Mouse (Mus musculus) kidney, postnatal 25 days (tissue): Measurements from ENCODE around the gene Lamtor3.
"Not testable (repeated sequence)": the region's sequence is repeated elsewhere in the genome, so short reads cannot be mapped to it uniquely, and the experiment has no call there.

Experiments used
- DNase-seq, 2 experiments: peaks; one replicate each; pipeline ENCODE4 v3.0.0; 2021; ENCODE audit warnings: mixed read lengths in 2 of 2

Lamtor3 gene

GRCm38 (mm10) chr3:137935570-137936525 is 17.5 kb downstream of the Lamtor3 start:
- DNase-seq, result no peak

- no peak for DNase-seq
These were observed 18.2 kb downstream of the Lamtor3 start for GRCm38 (mm10) chr3:137936541-137936940.

GRCm38 (mm10) chr3:137938608-137939007 is 20.3 kb downstream of the Lamtor3 start:
- DNase-seq, result peak; percentile 54 to 70

- no peak for DNase-seq
These were observed 22.5 kb downstream of the Lamtor3 start for GRCm38 (mm10) chr3:137940757-137941156.

- DNase-seq, result no peak
These were observed 23.2 kb downstream of the Lamtor3 start for GRCm38 (mm10) chr3:137941555-137941954.

GRCm38 (mm10) chr3:137942098-137942622 is 23.9 kb downstream of the Lamtor3 start:
- no peak for DNase-seq

- DNase-seq, result no peak
These were observed 25.4 kb downstream of the Lamtor3 start for GRCm38 (mm10) chr3:137943737-137944154.

- DNase-seq, result no peak
These were observed 28.5 kb downstream of the Lamtor3 start for GRCm38 (mm10) chr3:137946827-137947226.

- no peak for DNase-seq
These were observed 29.2 kb downstream of the Lamtor3 start for GRCm38 (mm10) chr3:137947525-137947924.

GRCm38 (mm10) chr3:137950191-137950885 is 32.0 kb downstream of the Lamtor3 start:
- DNase-seq, result no peak

- not testable (repeated sequence) for DNase-seq
These were observed 33.0 kb downstream of the Lamtor3 start for GRCm38 (mm10) chr3:137951302-137951701.

GRCm38 (mm10) chr3:137951819-137952218 is 33.5 kb downstream of the Lamtor3 start:
- no peak for DNase-seq

GRCm38 (mm10) chr3:137952225-137952913 is 34.1 kb downstream of the Lamtor3 start:
- DNase-seq, result no peak

GRCm38 (mm10) chr3:137952914-137953880 is 34.9 kb downstream of the Lamtor3 start:
- no peak for DNase-seq

GRCm38 (mm10) chr3:137954256-137954916 is 36.1 kb downstream of the Lamtor3 start:
- DNase-seq, result no peak

GRCm38 (mm10) chr3:137955560-137956081 is 37.3 kb downstream of the Lamtor3 start:
- no peak for DNase-seq

- no peak for DNase-seq
These were observed 39.6 kb downstream of the Lamtor3 start for GRCm38 (mm10) chr3:137957864-137958263.

- no peak for DNase-seq
These were observed 40.0 kb downstream of the Lamtor3 start for GRCm38 (mm10) chr3:137958352-137958751.

- DNase-seq, result no peak
These were observed 41.1 kb downstream of the Lamtor3 start for GRCm38 (mm10) chr3:137959456-137959855.

GRCm38 (mm10) chr3:137961736-137962385 is 43.6 kb downstream of the Lamtor3 start:
- DNase-seq, result no peak
